Mouse (Mus musculus): ENCODE measurements at regions not wholly inside any gene's neighbourhood (a gene's known extent, or its start where the extent isn't known, plus 50 kb on each side); places are given as distances from the start of the nearest gene placed in this dataset.

GRCm38 (mm10) chr1:135665484-135665883, 54.4 kb upstream of the Csrp1 start:
- peak; percentile 58 to 67 for DNase-seq (ENCODE audit: low spot score in 2 of 2)

GRCm38 (mm10) chr1:135668331-135668730, 51.5 kb upstream of the Csrp1 start:
- intact Hi-C loops (cut with DNase I): loop anchor here (5.0 kb wide), 1 partner anchor 86 kb away; no protein-coding TSS in a partner anchor
- no peak for DNase-seq (ENCODE audit: low spot score in 2 of 2)

More at GRCm38 (mm10) chr1:135665484-135665883, 54.4 kb upstream of the Csrp1 start:
- intact Hi-C loops (cut with DNase I): loop anchor here (5.0 kb wide), 1 partner anchor 83 kb away; no protein-coding TSS in a partner anchor

- intact Hi-C loops (cut with DNase I): loop anchor here (5.0 kb wide), 1 partner anchor 87 kb away; no protein-coding TSS in a partner anchor
- no peak for DNase-seq (ENCODE audit: low spot score in 2 of 2)
Observed at GRCm38 (mm10) chr1:135668951-135669350, 50.9 kb upstream of the Csrp1 start.

- intact Hi-C loops (cut with DNase I): loop anchor here (1.0 to 5.0 kb wide), 3 partner anchors 88 to 209 kb away; no protein-coding TSS in a partner anchor
- peak; percentile 28 to 29 for DNase-seq (ENCODE audit: low spot score in 2 of 2)
Observed at GRCm38 (mm10) chr1:135669803-135670202, 50.1 kb upstream of the Csrp1 start.
